Mouse (Mus musculus) C2C12 (cell line): Measurements from ENCODE around the gene Prrt1.

Experiments used
- CEBPB ChIP-seq: IDR thresholded peaks from one replicate; pipeline ENCODE4 v1.6.1; 2011; ENCODE audit warnings: low read depth, mild to moderate bottlenecking, control low read depth, moderate library complexity
- CTCF ChIP-seq: IDR thresholded peaks from one replicate; pipeline ENCODE4 v1.5.1; 2011; ENCODE audit not compliant: control insufficient read depth, insufficient read depth, insufficient read length
- MAX ChIP-seq: IDR thresholded peaks from one replicate; pipeline ENCODE4 v1.6.1; 2011; ENCODE audit warnings: mild to moderate bottlenecking, control low read depth
- MYOD1 ChIP-seq: IDR thresholded peaks from one replicate; pipeline ENCODE4 v1.6.1; 2011; ENCODE audit warnings: low read depth; ENCODE audit not compliant: control insufficient read depth, insufficient read length
- MYOG ChIP-seq: IDR thresholded peaks from one replicate; pipeline ENCODE4 v1.6.1; 2011; ENCODE audit not compliant: control insufficient read depth, insufficient read length; ENCODE audit errors: extremely low read depth
- USF1 ChIP-seq: IDR thresholded peaks from one replicate; pipeline ENCODE4 v1.6.1; 2011; ENCODE audit warnings: low read depth, mild to moderate bottlenecking, control low read depth, moderate library complexity

DNA sequence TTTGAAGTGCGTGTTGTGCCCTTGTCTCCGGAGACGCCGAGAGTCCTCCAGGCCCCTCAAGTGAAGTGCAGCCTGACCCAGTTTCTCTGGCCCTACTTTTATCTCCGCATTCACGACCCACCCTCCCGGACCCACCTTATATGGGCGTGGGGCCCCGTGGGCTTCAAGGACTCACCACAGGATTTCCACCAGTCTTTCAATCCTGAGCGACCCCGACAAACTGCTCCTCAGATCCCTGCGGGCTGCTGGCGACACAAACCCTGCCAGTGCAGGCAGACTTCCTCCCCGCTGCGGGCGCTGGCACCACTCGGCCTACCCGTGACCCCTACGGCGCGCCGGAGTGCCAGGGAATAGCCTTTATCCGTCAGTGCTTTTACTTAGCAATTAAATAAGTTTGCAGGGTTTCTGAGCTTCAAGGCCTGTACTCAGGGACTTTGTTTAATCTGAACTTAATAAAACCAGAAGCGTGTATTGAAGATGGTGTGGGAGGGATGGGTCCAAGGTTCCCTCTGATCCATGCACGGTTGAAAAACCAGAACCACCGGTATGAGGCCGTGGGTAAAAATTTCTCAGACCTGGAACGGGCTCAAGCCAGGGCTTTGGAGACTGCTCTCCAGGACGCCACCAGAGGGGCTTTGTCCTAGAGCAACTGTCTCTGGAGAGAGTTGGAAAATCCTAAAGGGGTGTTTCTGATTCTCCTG lies 1.2 kb upstream of the Prrt1 start, which contains the start of gene Ppt2:
- TF ChIP-seq MYOG: no peak
- TF ChIP-seq CTCF: no peak
- TF ChIP-seq USF1: no peak
- TF ChIP-seq MYOD1: no peak
- no peak for TF ChIP-seq CEBPB
- TF ChIP-seq MAX: no peak
